Mouse (Mus musculus): ENCODE data around the gene 4930524J08Rik. TPM values are rescaled to one million over a fixed set of nuclear protein-coding genes. Genes with fewer than 3 reads are reported as not detected.

Gene 4930524J08Rik
- polyA plus RNA-seq, 1 experiment from 2014 or later = 1.7 TPM

DNA sequence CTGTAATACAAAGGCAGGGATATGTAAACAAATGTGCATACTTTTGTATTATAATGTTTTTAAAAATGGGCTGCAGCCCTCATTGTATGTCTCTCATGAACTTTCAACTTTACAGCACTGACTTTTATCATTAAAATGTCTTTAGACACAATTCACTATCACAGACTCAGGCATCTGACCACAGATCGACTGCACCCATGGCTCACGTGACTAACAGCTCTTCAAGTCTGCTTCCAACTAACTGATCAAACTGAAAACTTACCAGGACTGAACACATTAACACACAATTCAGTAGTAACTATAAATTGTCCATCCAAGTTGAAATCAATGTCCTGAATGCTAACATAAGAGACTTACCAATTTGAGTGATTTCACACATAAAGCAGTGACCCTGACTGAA is 18.9 kb upstream of the 4930524J08Rik start:
- Histone ChIP-seq H3K4me2 (ENCODE audit: low read depth, low read length) (no peak overlapping the region), H3K4me1 (replicated peaks; ENCODE audit: control insufficient read depth, insufficient read depth, low read length) (peaks cover 5% of the 10 kb centered on the region; the same call in 1 of the 2 replicates), H3K27me3 (ENCODE audit: control insufficient read depth, insufficient read depth, low read depth, low read length) (no peaks in the 10 kb centered on the region), H3K36me3 (ENCODE audit: control insufficient read depth, insufficient read depth, low read length) (peaks cover 30% of the 10 kb centered on the region), H3K9ac (ENCODE audit: low read length) (no peak overlapping the region), H3K27ac (ENCODE audit: low read length) (no peak overlapping the region), H3K4me3 (ENCODE audit: low read length) (no peak overlapping the region), H3K9me3 (ENCODE audit: control insufficient read depth, low read length) (no peaks in the 10 kb centered on the region)
- no peak for ATAC-seq (ENCODE audit: low read depth)
- WGBS = 74% methylated on average over 2 of the region's 2 CpGs

DNA sequence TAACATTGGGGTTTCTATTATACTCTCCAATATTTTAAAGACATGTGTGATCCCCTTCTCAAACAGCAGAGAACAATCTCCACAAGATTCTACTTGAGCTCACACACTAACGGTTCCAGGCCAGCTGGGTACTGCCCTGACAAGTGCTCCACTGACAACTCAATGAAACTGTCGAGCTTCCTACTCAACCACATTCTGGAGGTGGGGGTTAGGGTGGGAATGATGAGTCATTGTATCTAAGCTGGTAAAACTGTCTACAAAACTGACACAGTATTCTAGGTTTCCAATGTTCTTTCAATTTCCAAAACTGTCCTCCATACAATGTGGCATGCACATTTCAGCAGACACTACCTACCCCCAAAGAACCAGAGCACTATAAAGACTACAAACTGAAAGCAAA is 4.9 kb upstream of the 4930524J08Rik start:
- peaks cover 4% of the 10 kb centered on the region; the same call in 1 of the 2 replicates for H3K36me3 ChIP-seq (ENCODE audit: control insufficient read depth, insufficient read depth, low read length)
- no peaks in the 10 kb centered on the region for H3K9me3 ChIP-seq (ENCODE audit: control insufficient read depth, low read length)
- no peak overlapping the region for H3K4me3 ChIP-seq (ENCODE audit: low read length)
- 0% methylated on average over 2 of the region's 2 CpGs for WGBS
- peaks cover 21% of the 10 kb centered on the region for H3K4me1 ChIP-seq (replicated peaks; ENCODE audit: control insufficient read depth, insufficient read depth, low read length)
- H3K27ac ChIP-seq (ENCODE audit: low read length) = no peak overlapping the region
- no peak overlapping the region for H3K9ac ChIP-seq (ENCODE audit: low read length)
- ATAC-seq (ENCODE audit: low read depth) = no peak
- no peaks in the 10 kb centered on the region for H3K27me3 ChIP-seq (ENCODE audit: control insufficient read depth, insufficient read depth, low read depth, low read length)
- peak overlapping the region; percentile 9 for H3K4me2 ChIP-seq (ENCODE audit: low read depth, low read length)

DNA sequence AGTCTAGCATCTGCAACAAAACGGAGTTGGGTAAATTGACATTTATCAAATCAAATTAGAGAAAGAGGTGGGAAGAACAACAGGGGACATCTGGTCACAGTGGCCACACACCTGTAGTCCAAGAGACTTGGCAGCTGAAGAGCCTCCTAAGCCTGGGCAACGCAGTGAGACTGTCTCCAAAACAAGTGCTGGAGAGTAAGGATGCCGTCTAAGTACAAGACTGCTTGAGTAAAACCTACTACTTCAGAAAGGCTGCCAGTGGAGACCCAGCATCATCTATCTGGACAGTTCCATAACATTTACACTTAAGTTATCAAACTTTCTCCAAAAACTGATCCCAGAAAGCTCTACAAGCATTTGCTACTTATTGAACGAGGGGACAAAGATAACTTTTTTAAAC is 3.8 kb upstream of the 4930524J08Rik start:
- H3K4me3 ChIP-seq (ENCODE audit: low read length) = peak overlapping the region; percentile 13; the same call in 1 of the 2 replicates
- no peak for ATAC-seq (ENCODE audit: low read depth)
- H3K27ac ChIP-seq (ENCODE audit: low read length) = no peak overlapping the region
- H3K4me1 ChIP-seq (replicated peaks; ENCODE audit: control insufficient read depth, insufficient read depth, low read length) = peaks cover 25% of the 10 kb centered on the region
- no peaks in the 10 kb centered on the region for H3K27me3 ChIP-seq (ENCODE audit: control insufficient read depth, insufficient read depth, low read depth, low read length)
- H3K9ac ChIP-seq (ENCODE audit: low read length) = no peak overlapping the region
- peak overlapping the region; percentile 41 for H3K4me2 ChIP-seq (ENCODE audit: low read depth, low read length)
- H3K36me3 ChIP-seq (ENCODE audit: control insufficient read depth, insufficient read depth, low read length) = peaks cover 4% of the 10 kb centered on the region; the same call in 1 of the 2 replicates
- WGBS = 26% methylated on average over 4 of the region's 4 CpGs
- H3K9me3 ChIP-seq (ENCODE audit: control insufficient read depth, low read length) = no peaks in the 10 kb centered on the region

DNA sequence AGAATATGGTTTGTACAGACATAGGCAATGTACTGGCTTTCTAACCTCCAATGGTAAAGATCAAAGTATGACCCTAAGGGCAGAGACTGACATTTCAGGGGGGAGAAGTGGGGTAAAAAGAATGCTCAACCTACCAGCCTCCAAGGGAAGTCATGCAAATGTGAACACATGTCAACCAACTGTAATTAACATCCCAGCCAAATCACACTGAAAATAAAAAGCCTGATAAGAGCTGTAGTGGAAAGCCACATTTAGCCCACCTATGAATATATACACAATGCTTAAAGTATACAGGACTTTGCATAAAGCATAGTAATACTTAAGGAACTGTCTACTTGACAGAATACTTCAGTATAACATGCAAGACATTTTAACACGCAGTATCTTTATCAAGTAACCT is 3.1 kb upstream of the 4930524J08Rik start:
- WGBS = 36% methylated on average over 1 of the region's 1 CpGs
- Histone ChIP-seq H3K27me3 (ENCODE audit: control insufficient read depth, insufficient read depth, low read depth, low read length) (no peaks in the 10 kb centered on the region), H3K4me3 (ENCODE audit: low read length) (peak overlapping the region; percentile 30), H3K4me2 (ENCODE audit: low read depth, low read length) (peak overlapping the region; percentile 56), H3K9ac (ENCODE audit: low read length) (no peak overlapping the region; the same call in 1 of the 2 replicates), H3K9me3 (ENCODE audit: control insufficient read depth, low read length) (no peaks in the 10 kb centered on the region), H3K4me1 (replicated peaks; ENCODE audit: control insufficient read depth, insufficient read depth, low read length) (peaks cover 25% of the 10 kb centered on the region), H3K36me3 (ENCODE audit: control insufficient read depth, insufficient read depth, low read length) (peaks cover 2% of the 10 kb centered on the region; the same call in 1 of the 2 replicates), H3K27ac (ENCODE audit: low read length) (no peak overlapping the region)
- ATAC-seq (ENCODE audit: low read depth) = no peak

- 4% methylated on average over 8 of the region's 8 CpGs for WGBS
- H3K9me3 ChIP-seq (ENCODE audit: control insufficient read depth, low read length) = no peaks in the 10 kb centered on the region
- ATAC-seq (ENCODE audit: low read depth) = no peak
- peak overlapping the region; percentile 10; the same call in 1 of the 2 replicates for H3K27ac ChIP-seq (ENCODE audit: low read length)
- peaks cover 25% of the 10 kb centered on the region for H3K4me1 ChIP-seq (replicated peaks; ENCODE audit: control insufficient read depth, insufficient read depth, low read length)
- H3K4me3 ChIP-seq (ENCODE audit: low read length) = peak overlapping the region; percentile 97
- H3K4me2 ChIP-seq (ENCODE audit: low read depth, low read length) = peak overlapping the region; percentile 67
- no peaks in the 10 kb centered on the region for H3K36me3 ChIP-seq (ENCODE audit: control insufficient read depth, insufficient read depth, low read length)
- H3K9ac ChIP-seq (ENCODE audit: low read length) = peak overlapping the region; percentile 99
- no peaks in the 10 kb centered on the region for H3K27me3 ChIP-seq (ENCODE audit: control insufficient read depth, insufficient read depth, low read depth, low read length)
These were observed 2.4 kb upstream of the 4930524J08Rik start for GRCm38 (mm10) chr5:99976334-99976955.

DNA sequence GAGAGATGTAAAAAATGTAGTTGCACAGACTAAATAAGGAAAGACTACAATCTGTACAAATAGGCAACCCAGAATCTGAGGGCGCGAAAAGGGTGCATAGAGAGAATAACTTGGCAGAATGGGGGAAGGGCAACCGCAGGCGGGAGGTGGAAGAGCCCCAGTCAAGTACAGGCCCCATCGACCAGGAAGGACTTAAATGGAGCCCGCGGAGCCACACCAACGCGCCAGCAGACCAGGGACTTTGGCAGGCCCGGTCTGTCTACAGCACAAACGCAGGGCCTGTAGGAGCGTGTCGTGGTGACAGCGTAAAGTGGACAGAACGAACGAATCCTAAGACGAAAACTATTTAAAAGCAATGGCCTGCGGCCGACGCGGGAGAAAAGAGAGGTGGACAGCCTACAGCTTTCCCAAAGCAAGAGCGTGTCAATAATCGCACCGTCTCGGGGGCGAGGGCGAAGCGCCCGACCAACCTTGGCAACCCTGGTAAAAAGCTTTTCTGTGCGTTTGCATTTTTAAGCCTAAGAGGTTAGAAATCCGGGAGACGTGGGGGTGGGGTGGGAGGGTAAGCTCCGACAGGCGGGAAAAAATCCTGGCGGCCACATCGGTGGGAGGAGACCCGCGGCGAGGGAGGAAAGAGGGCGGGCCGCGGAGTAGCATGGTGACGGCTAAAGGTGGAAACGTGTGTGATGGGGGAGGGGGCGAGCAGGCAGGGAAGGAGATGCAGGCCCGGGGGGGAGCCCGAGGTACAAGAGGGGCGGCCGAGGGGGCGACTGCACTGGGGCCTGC is 1.2 kb upstream of the 4930524J08Rik start:
- Histone ChIP-seq H3K27me3 (ENCODE audit: control insufficient read depth, insufficient read depth, low read depth, low read length) (no peaks in the 10 kb centered on the region), H3K4me1 (replicated peaks; ENCODE audit: control insufficient read depth, insufficient read depth, low read length) (peaks cover 25% of the 10 kb centered on the region), H3K9me3 (ENCODE audit: control insufficient read depth, low read length) (no peaks in the 10 kb centered on the region), H3K4me3 (ENCODE audit: low read length) (peak overlapping the region; percentile 97), H3K36me3 (ENCODE audit: control insufficient read depth, insufficient read depth, low read length) (no peaks in the 10 kb centered on the region), H3K4me2 (ENCODE audit: low read depth, low read length) (peak overlapping the region; percentile 67), H3K9ac (ENCODE audit: low read length) (peak overlapping the region; percentile 99), H3K27ac (ENCODE audit: low read length) (peak overlapping the region; percentile 99)
- peak; percentile 68 for ATAC-seq (ENCODE audit: low read depth)
- under 1% methylated on average over 37 of the region's 50 CpGs for WGBS

GRCm38 (mm10) chr5:99983452-99984061 is 4.7 kb downstream of the 4930524J08Rik start:
- Histone ChIP-seq H3K36me3 (ENCODE audit: control insufficient read depth, insufficient read depth, low read length) (no peaks in the 10 kb centered on the region), H3K27ac (ENCODE audit: low read length) (no peak overlapping the region), H3K4me1 (replicated peaks; ENCODE audit: control insufficient read depth, insufficient read depth, low read length) (peaks cover 3% of the 10 kb centered on the region; the same call in 1 of the 2 replicates), H3K9ac (ENCODE audit: low read length) (no peak overlapping the region), H3K27me3 (ENCODE audit: control insufficient read depth, insufficient read depth, low read depth, low read length) (no peaks in the 10 kb centered on the region), H3K4me2 (ENCODE audit: low read depth, low read length) (no peak overlapping the region), H3K4me3 (ENCODE audit: low read length) (no peak overlapping the region), H3K9me3 (ENCODE audit: control insufficient read depth, low read length) (no peaks in the 10 kb centered on the region)
- 74% methylated on average over 9 of the region's 9 CpGs for WGBS
- no peak for ATAC-seq (ENCODE audit: low read depth)

DNA sequence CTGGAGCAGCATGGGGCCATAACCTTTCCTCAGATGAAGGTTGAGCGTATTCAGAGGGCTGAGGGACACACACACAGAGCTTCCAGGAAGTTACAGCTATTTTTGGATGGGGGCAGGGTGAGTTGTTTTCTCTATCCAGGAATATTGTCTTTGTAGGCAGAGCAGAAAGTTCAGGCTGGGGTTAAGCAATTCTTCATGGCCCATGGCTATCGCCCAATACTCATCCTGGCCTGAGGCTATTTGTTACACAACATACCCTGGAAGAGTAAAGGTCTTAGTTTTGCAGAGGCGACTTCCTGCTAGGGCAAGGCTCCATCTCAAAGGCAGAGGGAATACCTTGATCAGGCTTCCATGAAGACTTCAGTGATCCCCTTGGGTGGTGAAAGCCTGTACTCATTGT is 15.3 kb downstream of the 4930524J08Rik start:
- no peak overlapping the region for H3K9ac ChIP-seq (ENCODE audit: low read length)
- H3K27ac ChIP-seq (ENCODE audit: low read length) = no peak overlapping the region
- peaks cover 2% of the 10 kb centered on the region for H3K9me3 ChIP-seq (ENCODE audit: control insufficient read depth, low read length)
- no peak overlapping the region for H3K4me3 ChIP-seq (ENCODE audit: low read length)
- no peak overlapping the region for H3K4me2 ChIP-seq (ENCODE audit: low read depth, low read length)
- H3K4me1 ChIP-seq (replicated peaks; ENCODE audit: control insufficient read depth, insufficient read depth, low read length) = no peaks in the 10 kb centered on the region
- WGBS = 62% methylated on average over 3 of the region's 3 CpGs
- H3K36me3 ChIP-seq (ENCODE audit: control insufficient read depth, insufficient read depth, low read length) = no peaks in the 10 kb centered on the region
- no peaks in the 10 kb centered on the region for H3K27me3 ChIP-seq (ENCODE audit: control insufficient read depth, insufficient read depth, low read depth, low read length)
- ATAC-seq (ENCODE audit: low read depth) = no peak

DNA sequence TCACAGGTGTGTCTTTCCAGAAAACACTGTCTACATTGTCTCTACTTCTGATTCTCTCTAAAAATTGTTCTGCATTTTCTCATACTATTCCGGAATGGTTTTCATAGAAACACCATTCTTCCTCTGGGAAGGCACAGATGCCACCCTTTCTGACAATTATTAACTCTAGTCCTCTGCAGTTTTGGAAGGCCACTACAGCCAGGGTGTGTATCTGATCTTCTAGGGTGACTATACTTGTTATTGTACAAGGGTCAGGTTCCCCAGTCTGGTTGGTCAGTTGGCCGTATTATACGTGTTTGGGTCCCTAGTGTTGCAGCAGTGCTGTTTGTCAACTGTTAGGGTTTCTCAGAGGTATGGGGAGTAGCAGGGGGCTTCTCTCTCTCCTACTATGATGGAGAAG is 15.8 kb downstream of the 4930524J08Rik start:
- 93% methylated on average over 3 of the region's 3 CpGs for WGBS
- Histone ChIP-seq H3K9ac (ENCODE audit: low read length) (no peak overlapping the region), H3K27ac (ENCODE audit: low read length) (no peak overlapping the region), H3K9me3 (ENCODE audit: control insufficient read depth, low read length) (peaks cover 2% of the 10 kb centered on the region), H3K4me1 (replicated peaks; ENCODE audit: control insufficient read depth, insufficient read depth, low read length) (no peaks in the 10 kb centered on the region), H3K36me3 (ENCODE audit: control insufficient read depth, insufficient read depth, low read length) (no peaks in the 10 kb centered on the region), H3K4me3 (ENCODE audit: low read length) (no peak overlapping the region), H3K4me2 (ENCODE audit: low read depth, low read length) (no peak overlapping the region), H3K27me3 (ENCODE audit: control insufficient read depth, insufficient read depth, low read depth, low read length) (no peaks in the 10 kb centered on the region)
- ATAC-seq (ENCODE audit: low read depth) = no peak

Measured in lung, embryonic 16.5 days (tissue).